Mouse (Mus musculus) liver, adult 2 months (tissue): ENCODE data around the gene Tnf. TPM values are rescaled to one million over a fixed set of nuclear protein-coding genes. Genes with fewer than 3 reads are reported as not detected.
A peak's percentile ranks its signal among the peaks of the same experiment; 100 is the strongest.

Source experiments
- DNase-seq: peaks from one replicate; pipeline ENCODE4 v3.0.0-alpha.2; 2011; ENCODE audit warnings: low read depth, low spot score; ENCODE audit errors: extremely low read depth
- H3K27ac ChIP-seq: fragments of 200-500 bp; replicated peaks from 2 replicates; pipeline ENCODE4 v1.5.1; 2012; ENCODE audit warnings: low read depth, mild to moderate bottlenecking, control low read depth, inconsistent platforms, low read length; ENCODE audit not compliant: insufficient read depth
- H3K27me3 ChIP-seq: fragments of 200-500 bp; 2 replicates; pipeline ENCODE4 v1.6.1; 2012; ENCODE audit warnings: mild to moderate bottlenecking, moderate library complexity, low read length, inconsistent platforms; ENCODE audit not compliant: control insufficient read depth, insufficient read depth
- H3K36me3 ChIP-seq: fragments of 200-500 bp; 2 replicates; pipeline ENCODE4 v1.6.1; 2012; ENCODE audit warnings: low read length, inconsistent platforms; ENCODE audit not compliant: control insufficient read depth, insufficient read depth
- H3K4me1 ChIP-seq: fragments of 200-500 bp; 2 replicates; pipeline ENCODE4 v1.6.1; 2011; ENCODE audit warnings: low read length; ENCODE audit not compliant: control insufficient read depth, insufficient read depth
- H3K4me3 ChIP-seq: fragments of 200-500 bp; 2 replicates; pipeline ENCODE4 v1.5.1; 2011; ENCODE audit warnings: low read depth, mild to moderate bottlenecking, control low read depth, low read length, moderate library complexity; ENCODE audit not compliant: insufficient read depth
- H3K79me2 ChIP-seq: fragments of 200-500 bp; 2 replicates; pipeline ENCODE4 v1.6.1; 2012; ENCODE audit warnings: inconsistent platforms, mild to moderate bottlenecking, low read length, moderate library complexity; ENCODE audit not compliant: control insufficient read depth, insufficient read depth
- H3K9ac ChIP-seq: fragments of 200-500 bp; 2 replicates; pipeline ENCODE4 v1.6.1; 2012; ENCODE audit warnings: low read depth, mild to moderate bottlenecking, control low read depth, inconsistent platforms, low read length
- CTCF ChIP-seq: fragments of 200-500 bp; IDR thresholded peaks from 2 replicates; pipeline ENCODE4 v1.5.1; 2011; ENCODE audit warnings: low read depth, low read length, control low read depth
- POLR2A ChIP-seq: fragments of 200-500 bp; IDR thresholded peaks from 2 replicates; pipeline ENCODE4 v1.6.1; 2011; ENCODE audit warnings: low read length, control low read depth; ENCODE audit not compliant: insufficient read depth; ENCODE audit errors: extremely low read depth
- WGBS: fragments of 180-500 bp; shearing (Covaris S2); methylation state at CpG from one replicate; pipeline ENCODE4 v1.1.7; 2018; 5-methylcytosine and 5-hydroxymethylcytosine counted together
- polyA plus RNA-seq: library from polyadenylated mRNA; depleted of rRNA; stranded (reverse); fragments of >200 nt; gene quantifications from 2 replicates; pipeline ENCODE4 v1.2.3, GENCODE M21; 2012
- total RNA-seq: library from RNA; depleted of rRNA; stranded (reverse); fragments of >200 nt; gene quantifications from 2 replicates; pipeline ENCODE4 v1.2.3, GENCODE M21; 2014

The Tnf gene
- total and polyA plus RNA-seq, 2 experiments: 0.15 TPM; not detected in 1

- peak; percentile 61 for TF ChIP-seq POLR2A
- no peak for TF ChIP-seq CTCF
- H3K27ac ChIP-seq: peak within 1 kb of the TSS; percentile 89
- no peaks in the 10 kb centered on the region for H3K27me3 ChIP-seq
- H3K36me3 ChIP-seq: peaks cover 21% of the 10 kb centered on the region
- peaks cover 31% of the 10 kb centered on the region for H3K79me2 ChIP-seq
- peak; percentile 98 for DNase-seq
- H3K4me1 ChIP-seq: peaks cover 5% of the 10 kb centered on the region
- under 1% methylated on average over 68 of the region's 89 CpGs for WGBS
- H3K9ac ChIP-seq: peak within 1 kb of the TSS; percentile 98
- H3K4me3 ChIP-seq: peak within 1 kb of the TSS; percentile 93
Observed at GRCm38 (mm10) chr17:35164568-35165450, 37.0 kb downstream of the Tnf start, which contains the start of gene Prrc2a. Gene Prrc2a, minus strand, starts transcription at chr17:35164897.

GRCm38 (mm10) chr17:35164218-35164567 is 37.6 kb downstream of the Tnf start:
- peak overlapping the region; percentile 98 for H3K9ac ChIP-seq
- H3K27me3 ChIP-seq: no peaks in the 10 kb centered on the region
- WGBS: 0% methylated on average over 27 of the region's 28 CpGs
- no peak for TF ChIP-seq POLR2A
- no peak for TF ChIP-seq CTCF
- peak overlapping the region; percentile 93 for H3K4me3 ChIP-seq
- peaks cover 5% of the 10 kb centered on the region for H3K4me1 ChIP-seq
- H3K36me3 ChIP-seq: peaks cover 27% of the 10 kb centered on the region
- H3K79me2 ChIP-seq: peaks cover 34% of the 10 kb centered on the region
- no peak for DNase-seq
- H3K27ac ChIP-seq: peak overlapping the region; percentile 68

- 3% methylated on average over 8 of the region's 8 CpGs for WGBS
Observed at GRCm38 (mm10) chr17:35163326-35164081, 38.3 kb downstream of the Tnf start.

GRCm38 (mm10) chr17:35162730-35163129 is 39.1 kb downstream of the Tnf start:
- Histone ChIP-seq H3K27me3 (no peaks in the 10 kb centered on the region), H3K4me3 (no peak overlapping the region), H3K36me3 (peaks cover 41% of the 10 kb centered on the region), H3K27ac (no peak overlapping the region), H3K4me1 (peaks cover 5% of the 10 kb centered on the region), H3K79me2 (peaks cover 39% of the 10 kb centered on the region), H3K9ac (no peak overlapping the region)
- WGBS: 8% methylated on average over 12 of the region's 12 CpGs
- TF ChIP-seq POLR2A: no peak
- no peak for TF ChIP-seq CTCF
- peak; percentile 49 for DNase-seq

More at GRCm38 (mm10) chr17:35163326-35164081, 38.3 kb downstream of the Tnf start:
- Histone ChIP-seq H3K36me3 (peaks cover 34% of the 10 kb centered on the region), H3K27me3 (no peaks in the 10 kb centered on the region), H3K27ac (no peak overlapping the region; the same call in 1 of the 2 replicates), H3K4me1 (peaks cover 5% of the 10 kb centered on the region), H3K4me3 (peak overlapping the region; percentile 93), H3K9ac (peak overlapping the region; percentile 98), H3K79me2 (peaks cover 36% of the 10 kb centered on the region)
- no peak for TF ChIP-seq CTCF
- no peak for TF ChIP-seq POLR2A
- peak; percentile 21 for DNase-seq

GRCm38 (mm10) chr17:35162121-35162520 is 39.7 kb downstream of the Tnf start:
- Histone ChIP-seq H3K27ac (no peak overlapping the region), H3K36me3 (peaks cover 46% of the 10 kb centered on the region), H3K27me3 (no peaks in the 10 kb centered on the region), H3K4me3 (no peak overlapping the region), H3K9ac (no peak overlapping the region), H3K4me1 (peaks cover 5% of the 10 kb centered on the region), H3K79me2 (peaks cover 39% of the 10 kb centered on the region)
- TF ChIP-seq POLR2A (no peak), CTCF (no peak)
- 72% methylated on average over 14 of the region's 14 CpGs for WGBS
- DNase-seq: no peak
